Mouse (Mus musculus): ENCODE results near the gene Snrnp40. TPM values are rescaled to one million over a fixed set of nuclear protein-coding genes. Genes with fewer than 3 reads are reported as not detected.

Snrnp40 gene
- polyA plus RNA-seq, 1 experiment from 2014 or later = 94.0 TPM

DNA sequence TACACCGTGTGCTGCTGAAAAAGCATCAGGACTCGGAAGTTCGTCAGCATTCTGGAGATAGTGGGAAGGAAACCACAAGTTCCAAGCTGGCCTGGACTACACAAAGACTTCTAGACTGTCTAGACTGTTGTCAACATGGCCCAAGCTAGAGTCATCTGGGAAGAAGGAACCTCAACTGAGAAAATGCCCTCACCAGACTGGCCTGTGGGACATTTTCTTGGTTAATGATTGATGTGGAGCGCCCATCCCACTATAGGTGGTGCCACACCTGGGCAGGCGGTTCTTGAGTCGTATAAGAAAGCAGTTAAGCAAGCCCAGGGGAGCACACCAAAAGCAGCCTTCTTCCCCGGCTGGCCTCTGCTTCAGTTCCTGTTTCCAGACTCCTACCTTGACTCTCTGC, 7.3 kb upstream of the Snrnp40 start:
- Histone ChIP-seq H3K9me3 (replicated peaks; ENCODE audit: control insufficient read depth, low read length) (no peaks in the 10 kb centered on the region), H3K27me3 (ENCODE audit: control insufficient read depth, insufficient read depth, low read length) (no peaks in the 10 kb centered on the region), H3K4me2 (no peak overlapping the region), H3K9ac (ENCODE audit: low read depth, low read length) (no peak overlapping the region), H3K36me3 (ENCODE audit: control insufficient read depth, insufficient read depth, low read length) (peaks cover 24% of the 10 kb centered on the region), H3K4me3 (ENCODE audit: low read depth, low read length) (no peak overlapping the region), H3K4me1 (ENCODE audit: control insufficient read depth, insufficient read depth, low read length) (no peaks in the 10 kb centered on the region), H3K27ac (ENCODE audit: low read depth, low read length) (no peak overlapping the region)
- ATAC-seq (replicated peaks; ENCODE audit: insufficient number of reproducible peaks, low FRiP score, low TSS enrichment) = no peak
- 86% methylated on average over 7 of the region's 7 CpGs for WGBS (ENCODE audit: insufficient replicate concordance)

DNA sequence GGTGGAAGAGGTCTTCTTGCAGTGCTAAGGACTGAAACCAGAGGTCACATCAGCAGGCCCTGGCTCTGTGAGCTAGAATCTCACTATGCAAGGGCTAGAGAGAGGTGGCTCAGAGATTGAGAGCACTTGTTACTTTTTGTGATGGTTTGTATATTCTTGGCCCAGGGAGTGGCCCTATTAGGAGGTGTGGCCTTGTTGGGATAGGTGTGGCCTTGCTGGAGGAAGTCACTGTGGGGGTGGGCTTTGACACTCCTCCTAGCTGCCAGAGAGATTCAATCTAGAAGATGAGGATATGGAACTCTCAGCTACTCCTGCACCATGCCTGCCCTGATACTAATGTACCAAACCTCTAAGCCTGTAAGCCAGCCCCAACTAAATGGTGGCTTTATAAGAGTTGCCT, 2.0 kb upstream of the Snrnp40 start:
- H3K27me3 ChIP-seq (ENCODE audit: control insufficient read depth, insufficient read depth, low read length) = no peaks in the 10 kb centered on the region
- 0 out of 2 replicates have a peak, but pooled peaks cover 3% of the 10 kb centered on the region for H3K36me3 ChIP-seq (ENCODE audit: control insufficient read depth, insufficient read depth, low read length)
- no peak overlapping the region for H3K27ac ChIP-seq (ENCODE audit: low read depth, low read length)
- H3K9me3 ChIP-seq (replicated peaks; ENCODE audit: control insufficient read depth, low read length) = no peaks in the 10 kb centered on the region
- peaks cover 6% of the 10 kb centered on the region for H3K4me1 ChIP-seq (ENCODE audit: control insufficient read depth, insufficient read depth, low read length)
- 0 out of 2 replicates have a peak overlapping the region, but pooled peaks have one; percentile 90 for H3K4me2 ChIP-seq
- H3K4me3 ChIP-seq (ENCODE audit: low read depth, low read length) = no peak overlapping the region
- ATAC-seq (replicated peaks; ENCODE audit: insufficient number of reproducible peaks, low FRiP score, low TSS enrichment) = no peak
- H3K9ac ChIP-seq (ENCODE audit: low read depth, low read length) = no peak overlapping the region

DNA sequence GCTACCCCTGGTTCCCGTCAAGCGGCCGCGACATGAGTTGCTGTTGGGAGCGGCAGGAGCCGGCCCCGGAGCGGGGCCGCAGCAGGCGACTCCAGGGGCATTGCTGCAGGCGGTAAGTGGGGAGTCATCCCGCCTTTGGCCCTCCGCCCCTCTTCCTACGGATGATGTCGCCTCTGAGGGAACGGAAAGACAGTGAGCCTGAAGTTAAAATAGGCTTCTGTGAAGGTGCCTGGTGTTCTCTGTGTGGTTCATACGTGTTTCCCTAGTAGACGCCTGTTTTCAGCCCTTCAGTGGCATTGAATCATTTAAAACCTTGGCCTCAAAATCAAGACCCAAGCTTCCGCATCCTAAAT, 282 bp downstream of the Snrnp40 start:
- WGBS (ENCODE audit: insufficient replicate concordance) = under 1% methylated on average over 19 of the region's 19 CpGs
- ATAC-seq (replicated peaks; ENCODE audit: insufficient number of reproducible peaks, low FRiP score, low TSS enrichment) = peak; percentile 39

DNA sequence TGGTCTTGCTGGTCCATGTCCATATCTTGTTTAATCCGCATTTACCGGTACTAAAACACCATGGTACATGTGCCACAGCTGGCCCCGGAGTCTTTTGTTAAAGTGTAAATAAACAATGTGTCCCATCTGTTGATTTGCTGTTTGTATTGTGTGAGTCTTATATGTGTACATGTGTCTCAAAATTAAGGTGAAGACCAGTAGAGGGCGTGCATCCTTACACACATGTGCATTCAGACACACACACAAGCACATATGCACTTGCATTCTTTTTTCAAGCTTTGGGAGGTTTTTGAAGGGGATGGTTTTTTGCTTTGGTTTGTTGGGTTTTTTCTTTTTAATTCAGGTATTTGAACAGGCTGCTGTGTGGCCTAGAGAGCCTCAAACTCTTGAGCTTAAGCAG, 16.7 kb downstream of the Snrnp40 start:
- Histone ChIP-seq H3K27ac (ENCODE audit: low read depth, low read length) (no peak overlapping the region), H3K27me3 (ENCODE audit: control insufficient read depth, insufficient read depth, low read length) (no peaks in the 10 kb centered on the region), H3K36me3 (ENCODE audit: control insufficient read depth, insufficient read depth, low read length) (peaks cover 39% of the 10 kb centered on the region), H3K9me3 (replicated peaks; ENCODE audit: control insufficient read depth, low read length) (no peaks in the 10 kb centered on the region), H3K4me1 (ENCODE audit: control insufficient read depth, insufficient read depth, low read length) (no peaks in the 10 kb centered on the region), H3K9ac (ENCODE audit: low read depth, low read length) (no peak overlapping the region), H3K4me3 (ENCODE audit: low read depth, low read length) (no peak overlapping the region), H3K4me2 (no peak overlapping the region)
- 82% methylated on average over 4 of the region's 4 CpGs for WGBS (ENCODE audit: insufficient replicate concordance)
- no peak for ATAC-seq (replicated peaks; ENCODE audit: insufficient number of reproducible peaks, low FRiP score, low TSS enrichment)

More for the DNA sequence above, 282 bp downstream of the Snrnp40 start:
- peak overlapping the region; percentile 89 for H3K4me2 ChIP-seq
- H3K27me3 ChIP-seq (ENCODE audit: control insufficient read depth, insufficient read depth, low read length) = no peaks in the 10 kb centered on the region
- peaks cover 14% of the 10 kb centered on the region for H3K36me3 ChIP-seq (ENCODE audit: control insufficient read depth, insufficient read depth, low read length)
- H3K9me3 ChIP-seq (replicated peaks; ENCODE audit: control insufficient read depth, low read length) = no peaks in the 10 kb centered on the region
- peak overlapping the region; percentile 86 for H3K27ac ChIP-seq (ENCODE audit: low read depth, low read length)
- H3K4me3 ChIP-seq (ENCODE audit: low read depth, low read length) = peak overlapping the region; percentile 84
- H3K9ac ChIP-seq (ENCODE audit: low read depth, low read length) = peak overlapping the region; percentile 95
- H3K4me1 ChIP-seq (ENCODE audit: control insufficient read depth, insufficient read depth, low read length) = peaks cover 6% of the 10 kb centered on the region

DNA sequence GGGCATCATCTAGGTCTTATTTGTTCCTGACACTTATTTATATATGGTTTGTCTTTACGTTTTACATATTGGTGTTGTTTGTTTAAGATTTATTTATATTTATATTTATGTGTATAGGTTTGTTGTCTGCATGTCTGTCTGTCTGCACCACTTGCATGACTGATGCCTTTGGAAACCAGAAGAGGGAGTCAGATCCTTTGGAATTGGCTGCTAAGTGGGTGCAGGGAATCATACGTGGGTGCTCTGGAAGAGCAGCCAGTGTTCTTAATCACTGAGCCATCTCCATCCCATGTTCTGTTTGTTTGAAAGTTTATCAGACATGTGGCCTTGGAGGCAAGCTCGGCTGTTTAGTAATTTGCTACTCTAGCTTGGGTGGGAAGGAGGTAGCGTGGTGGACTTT, 17.6 kb downstream of the Snrnp40 start:
- 89% methylated on average over 4 of the region's 4 CpGs for WGBS (ENCODE audit: insufficient replicate concordance)
- no peak overlapping the region for H3K4me3 ChIP-seq (ENCODE audit: low read depth, low read length)
- no peaks in the 10 kb centered on the region for H3K4me1 ChIP-seq (ENCODE audit: control insufficient read depth, insufficient read depth, low read length)
- no peak overlapping the region for H3K4me2 ChIP-seq
- no peak overlapping the region for H3K9ac ChIP-seq (ENCODE audit: low read depth, low read length)
- H3K9me3 ChIP-seq (replicated peaks; ENCODE audit: control insufficient read depth, low read length) = no peaks in the 10 kb centered on the region
- no peak overlapping the region for H3K27ac ChIP-seq (ENCODE audit: low read depth, low read length)
- no peaks in the 10 kb centered on the region for H3K27me3 ChIP-seq (ENCODE audit: control insufficient read depth, insufficient read depth, low read length)
- ATAC-seq (replicated peaks; ENCODE audit: insufficient number of reproducible peaks, low FRiP score, low TSS enrichment) = no peak
- peaks cover 39% of the 10 kb centered on the region for H3K36me3 ChIP-seq (ENCODE audit: control insufficient read depth, insufficient read depth, low read length)

DNA sequence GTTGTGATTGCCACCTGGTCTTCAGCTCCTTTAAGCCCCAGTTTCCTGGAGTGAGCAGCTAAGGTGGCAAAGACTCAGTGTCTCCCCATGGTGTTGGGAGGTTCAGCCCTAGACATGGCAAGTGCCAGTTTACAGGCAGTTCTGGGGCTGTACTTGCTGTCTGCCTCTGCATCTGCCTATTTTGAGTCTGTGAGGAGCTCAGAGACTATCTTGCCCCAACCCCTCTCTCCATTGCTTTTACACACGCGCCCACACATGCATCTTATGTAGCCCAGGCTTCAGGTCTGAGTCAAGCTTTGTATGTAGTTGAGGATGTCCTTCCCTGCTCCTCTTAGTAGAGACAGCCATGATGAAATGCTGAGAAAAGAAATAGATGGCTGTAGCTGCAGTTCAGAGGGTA, 19.2 kb downstream of the Snrnp40 start:
- 100% methylated on average over 2 of the region's 2 CpGs for WGBS (ENCODE audit: insufficient replicate concordance)
- H3K36me3 ChIP-seq (ENCODE audit: control insufficient read depth, insufficient read depth, low read length) = peaks cover 49% of the 10 kb centered on the region
- no peak for ATAC-seq (replicated peaks; ENCODE audit: insufficient number of reproducible peaks, low FRiP score, low TSS enrichment)

DNA sequence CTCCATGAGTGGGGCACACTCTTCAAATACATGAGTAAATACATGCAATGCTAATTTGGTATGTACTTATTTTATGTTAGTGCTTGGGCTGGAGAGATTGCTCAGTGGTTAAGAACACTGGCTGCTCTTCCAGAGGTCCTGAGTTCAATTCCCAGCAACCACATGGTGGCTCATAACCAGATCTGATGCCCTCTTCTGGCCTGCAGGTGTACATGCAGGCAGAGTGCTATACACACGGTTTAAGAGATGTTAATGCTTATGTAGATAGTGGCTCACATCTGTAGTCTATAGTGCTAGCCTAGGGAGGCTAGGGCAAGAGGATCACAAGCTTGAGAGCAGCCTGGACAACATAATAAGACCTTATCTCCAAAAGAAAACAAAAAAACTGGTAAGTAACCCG, 20.5 kb downstream of the Snrnp40 start:
- H3K9me3 ChIP-seq (replicated peaks; ENCODE audit: control insufficient read depth, low read length) = no peaks in the 10 kb centered on the region
- peaks cover 44% of the 10 kb centered on the region for H3K36me3 ChIP-seq (ENCODE audit: control insufficient read depth, insufficient read depth, low read length)
- no peak for ATAC-seq (replicated peaks; ENCODE audit: insufficient number of reproducible peaks, low FRiP score, low TSS enrichment)
- H3K4me2 ChIP-seq = no peak overlapping the region
- no peak overlapping the region for H3K27ac ChIP-seq (ENCODE audit: low read depth, low read length)
- WGBS (ENCODE audit: insufficient replicate concordance) = 78% methylated on average over 2 of the region's 2 CpGs
- no peaks in the 10 kb centered on the region for H3K4me1 ChIP-seq (ENCODE audit: control insufficient read depth, insufficient read depth, low read length)
- no peak overlapping the region for H3K4me3 ChIP-seq (ENCODE audit: low read depth, low read length)
- H3K27me3 ChIP-seq (ENCODE audit: control insufficient read depth, insufficient read depth, low read length) = no peaks in the 10 kb centered on the region
- H3K9ac ChIP-seq (ENCODE audit: low read depth, low read length) = no peak overlapping the region

More for the DNA sequence above, 19.2 kb downstream of the Snrnp40 start:
- Histone ChIP-seq H3K9me3 (replicated peaks; ENCODE audit: control insufficient read depth, low read length) (no peaks in the 10 kb centered on the region), H3K27me3 (ENCODE audit: control insufficient read depth, insufficient read depth, low read length) (no peaks in the 10 kb centered on the region), H3K4me3 (ENCODE audit: low read depth, low read length) (no peak overlapping the region), H3K4me2 (no peak overlapping the region), H3K9ac (ENCODE audit: low read depth, low read length) (no peak overlapping the region), H3K27ac (ENCODE audit: low read depth, low read length) (no peak overlapping the region), H3K4me1 (ENCODE audit: control insufficient read depth, insufficient read depth, low read length) (no peaks in the 10 kb centered on the region)

DNA sequence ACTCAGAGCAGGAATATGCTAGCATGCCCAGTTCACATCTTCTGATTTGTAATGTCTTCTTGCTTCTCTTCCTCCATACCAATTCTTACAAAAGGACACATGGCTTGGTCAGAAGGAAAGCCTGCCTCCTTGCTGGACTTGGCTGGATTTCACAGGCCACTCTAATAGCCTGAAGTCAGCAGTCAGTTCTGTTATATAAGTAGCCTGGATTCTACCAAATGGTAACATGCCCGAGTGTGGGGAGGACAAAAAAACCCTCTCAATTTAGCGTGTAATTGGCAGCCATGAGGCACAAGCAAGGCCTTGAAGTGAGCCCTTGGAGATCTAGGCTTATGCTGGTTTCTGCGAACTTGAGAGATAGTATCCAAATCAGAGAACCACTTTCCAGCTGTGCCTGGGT, 27.3 kb downstream of the Snrnp40 start:
- H3K36me3 ChIP-seq (ENCODE audit: control insufficient read depth, insufficient read depth, low read length) = peaks cover 26% of the 10 kb centered on the region
- ATAC-seq (replicated peaks; ENCODE audit: insufficient number of reproducible peaks, low FRiP score, low TSS enrichment) = no peak

DNA sequence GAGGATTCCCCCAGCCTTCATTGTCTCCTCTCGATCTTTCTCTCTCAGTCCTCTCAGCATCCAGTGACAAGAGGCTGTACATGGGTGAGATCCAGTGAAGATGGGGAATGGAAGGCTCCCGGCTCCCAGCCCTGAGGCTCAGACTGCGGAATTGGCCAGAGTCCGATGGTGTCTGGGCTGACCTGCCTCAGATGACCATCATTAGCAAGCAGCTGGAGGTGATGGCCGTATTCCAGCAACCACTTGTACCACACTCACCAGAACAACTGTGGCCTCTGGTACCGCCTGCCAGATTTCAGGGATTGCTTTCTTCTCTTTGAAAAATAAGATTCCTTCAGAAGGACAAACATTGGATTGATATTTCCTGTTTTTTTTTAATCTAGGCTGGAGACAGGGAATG, 29.6 kb downstream of the Snrnp40 start:
- no peak overlapping the region for H3K4me2 ChIP-seq
- no peak overlapping the region for H3K4me3 ChIP-seq (ENCODE audit: low read depth, low read length)
- H3K9me3 ChIP-seq (replicated peaks; ENCODE audit: control insufficient read depth, low read length) = no peaks in the 10 kb centered on the region
- no peak for ATAC-seq (replicated peaks; ENCODE audit: insufficient number of reproducible peaks, low FRiP score, low TSS enrichment)
- no peaks in the 10 kb centered on the region for H3K27me3 ChIP-seq (ENCODE audit: control insufficient read depth, insufficient read depth, low read length)
- H3K4me1 ChIP-seq (ENCODE audit: control insufficient read depth, insufficient read depth, low read length) = no peaks in the 10 kb centered on the region
- 89% methylated on average over 6 of the region's 6 CpGs for whole genome bisulfite sequencing (ENCODE audit: insufficient replicate concordance)
- no peak overlapping the region for H3K27ac ChIP-seq (ENCODE audit: low read depth, low read length)
- H3K9ac ChIP-seq (ENCODE audit: low read depth, low read length) = no peak overlapping the region
- H3K36me3 ChIP-seq (ENCODE audit: control insufficient read depth, insufficient read depth, low read length) = peaks cover 13% of the 10 kb centered on the region

More for the DNA sequence above, 27.3 kb downstream of the Snrnp40 start:
- no peaks in the 10 kb centered on the region for H3K4me1 ChIP-seq (ENCODE audit: control insufficient read depth, insufficient read depth, low read length)
- no peaks in the 10 kb centered on the region for H3K27me3 ChIP-seq (ENCODE audit: control insufficient read depth, insufficient read depth, low read length)
- H3K4me2 ChIP-seq = no peak overlapping the region
- WGBS (ENCODE audit: insufficient replicate concordance) = 92% methylated on average over 3 of the region's 3 CpGs
- no peak overlapping the region for H3K9ac ChIP-seq (ENCODE audit: low read depth, low read length)
- H3K9me3 ChIP-seq (replicated peaks; ENCODE audit: control insufficient read depth, low read length) = no peaks in the 10 kb centered on the region
- H3K27ac ChIP-seq (ENCODE audit: low read depth, low read length) = no peak overlapping the region
- H3K4me3 ChIP-seq (ENCODE audit: low read depth, low read length) = no peak overlapping the region
